Mouse (Mus musculus) heart, embryonic 15.5 days (tissue): Measurements from ENCODE around the gene Dap. TPM values are rescaled to one million over a fixed set of nuclear protein-coding genes. Genes with fewer than 3 reads are reported as not detected.

Experiments
- ATAC-seq: fragments of 200-750 bp; cut with Nextera tagmentation; replicated peaks from 2 replicates; pipeline ENCODE4 v1.8.0; 2017; ENCODE audit warnings: low read depth, moderate TSS enrichment; ENCODE audit not compliant: insufficient number of reproducible peaks, insufficient read depth, low FRiP score
- H3K27ac ChIP-seq: fragments of 300-500 bp; sonication (generic); 2 replicates; pipeline ENCODE4 v1.5.1; 2015; ENCODE audit warnings: mild to moderate bottlenecking, inconsistent platforms
- H3K27me3 ChIP-seq: fragments of 300-500 bp; sonication (generic); 2 replicates; pipeline ENCODE4 v1.6.1; 2015; ENCODE audit warnings: inconsistent platforms
- H3K36me3 ChIP-seq: fragments of 300-500 bp; sonication (generic); 2 replicates; pipeline ENCODE4 v1.6.1; 2015; ENCODE audit warnings: mild to moderate bottlenecking, inconsistent platforms
- H3K4me1 ChIP-seq: fragments of 300-500 bp; sonication (generic); replicated peaks from 2 replicates; pipeline ENCODE4 v1.6.1; 2015; ENCODE audit warnings: inconsistent platforms
- H3K4me2 ChIP-seq: fragments of 300-500 bp; sonication (generic); 2 replicates; pipeline ENCODE4 v1.6.1; 2015; ENCODE audit warnings: inconsistent platforms, mild to moderate bottlenecking, moderate library complexity
- H3K4me3 ChIP-seq: fragments of 300-500 bp; sonication (generic); 2 replicates; pipeline ENCODE4 v1.5.1; 2015; ENCODE audit warnings: mild to moderate bottlenecking, inconsistent platforms
- H3K9ac ChIP-seq: fragments of 300-500 bp; sonication (generic); 2 replicates; pipeline ENCODE4 v1.6.1; 2015; ENCODE audit warnings: mild to moderate bottlenecking, inconsistent platforms
- H3K9me3 ChIP-seq: fragments of 300-500 bp; sonication (generic); replicated peaks from 2 replicates; pipeline ENCODE4 v1.6.1; 2016; ENCODE audit warnings: inconsistent platforms
- WGBS: fragments of 180-500 bp; shearing (Covaris S2); methylation state at CpG from one replicate; pipeline ENCODE4 v1.1.7; 2015; ENCODE audit warnings: mixed read lengths; 5-methylcytosine and 5-hydroxymethylcytosine counted together
- polyA plus RNA-seq: library from polyadenylated mRNA; unstranded; fragments of >200 nt; fragmentation: Nextera tagmentation; extraction: Ambion mirVana; gene quantifications from 2 replicates; pipeline ENCODE4 v1.2.1, GENCODE M21; 2015

Gene Dap
- polyA plus RNA-seq, 1 experiment from 2014 or later, result 52.8 TPM

- H3K9ac ChIP-seq, result no peak overlapping the region
- H3K4me2 ChIP-seq, result no peak overlapping the region
- H3K27me3 ChIP-seq, result no peaks in the 10 kb centered on the region
- H3K4me3 ChIP-seq, result no peak overlapping the region
- H3K27ac ChIP-seq, result no peak overlapping the region
- H3K36me3 ChIP-seq, result no peaks in the 10 kb centered on the region
- H3K4me1 ChIP-seq, result peaks cover 33% of the 10 kb centered on the region
- H3K9me3 ChIP-seq, result no peaks in the 10 kb centered on the region
- no peak for ATAC-seq
- WGBS, result 47% methylated on average over 16 of the region's 16 CpGs
Measured at GRCm38 (mm10) chr15:31252590-31253311, 28.6 kb downstream of the Dap start.

- 69% methylated on average over 8 of the region's 8 CpGs for WGBS
- no peaks in the 10 kb centered on the region for H3K9me3 ChIP-seq
- H3K4me3 ChIP-seq, result no peak overlapping the region
- no peak overlapping the region for H3K4me2 ChIP-seq
- no peak for ATAC-seq
- no peaks in the 10 kb centered on the region for H3K36me3 ChIP-seq
- H3K27ac ChIP-seq, result no peak overlapping the region
- H3K4me1 ChIP-seq, result peaks cover 36% of the 10 kb centered on the region
- no peak overlapping the region for H3K9ac ChIP-seq
- H3K27me3 ChIP-seq, result no peaks in the 10 kb centered on the region
Measured at GRCm38 (mm10) chr15:31253380-31253779, 29.3 kb downstream of the Dap start.

- Histone ChIP-seq H3K36me3 (no peaks in the 10 kb centered on the region), H3K9me3 (no peaks in the 10 kb centered on the region), H3K27ac (no peak overlapping the region), H3K4me2 (no peak overlapping the region), H3K27me3 (no peaks in the 10 kb centered on the region), H3K4me3 (no peak overlapping the region), H3K9ac (no peak overlapping the region), H3K4me1 (peaks cover 34% of the 10 kb centered on the region)
- WGBS, result 85% methylated on average over 4 of the region's 4 CpGs
- ATAC-seq, result no peak
Measured at GRCm38 (mm10) chr15:31253963-31254362, 29.8 kb downstream of the Dap start.

- Histone ChIP-seq H3K4me1 (peaks cover 34% of the 10 kb centered on the region), H3K9ac (no peak overlapping the region), H3K4me2 (no peak overlapping the region), H3K4me3 (no peak overlapping the region), H3K36me3 (no peaks in the 10 kb centered on the region), H3K27ac (no peak overlapping the region), H3K9me3 (no peaks in the 10 kb centered on the region), H3K27me3 (no peaks in the 10 kb centered on the region)
- 82% methylated on average over 9 of the region's 9 CpGs for WGBS
- ATAC-seq, result no peak
Measured at GRCm38 (mm10) chr15:31254939-31255535, 30.9 kb downstream of the Dap start.

GRCm38 (mm10) chr15:31255762-31256161, 31.6 kb downstream of the Dap start:
- H3K9ac ChIP-seq, result no peak overlapping the region
- no peak overlapping the region for H3K4me3 ChIP-seq
- no peak overlapping the region for H3K4me2 ChIP-seq
- WGBS, result 54% methylated on average over 6 of the region's 6 CpGs
- 0 out of 2 replicates have a peak overlapping the region, but pooled peaks have one; percentile 3 for H3K27ac ChIP-seq
- H3K9me3 ChIP-seq, result no peaks in the 10 kb centered on the region
- no peaks in the 10 kb centered on the region for H3K27me3 ChIP-seq
- ATAC-seq, result peak; percentile 66; the same call in 1 of the 2 replicates
- peaks cover 30% of the 10 kb centered on the region for H3K4me1 ChIP-seq
- H3K36me3 ChIP-seq, result no peaks in the 10 kb centered on the region

- Histone ChIP-seq H3K4me2 (no peak overlapping the region), H3K9ac (no peak overlapping the region), H3K9me3 (no peaks in the 10 kb centered on the region), H3K4me3 (no peak overlapping the region), H3K4me1 (peaks cover 25% of the 10 kb centered on the region), H3K36me3 (no peaks in the 10 kb centered on the region), H3K27me3 (no peaks in the 10 kb centered on the region), H3K27ac (no peak overlapping the region)
- 76% methylated on average over 1 of the region's 1 CpGs for WGBS
- ATAC-seq, result no peak
Measured at GRCm38 (mm10) chr15:31257329-31257728, 33.2 kb downstream of the Dap start.

- Histone ChIP-seq H3K36me3 (no peaks in the 10 kb centered on the region), H3K4me3 (no peak overlapping the region), H3K9ac (no peak overlapping the region), H3K9me3 (no peaks in the 10 kb centered on the region), H3K4me1 (peaks cover 17% of the 10 kb centered on the region), H3K4me2 (no peak overlapping the region), H3K27ac (no peak overlapping the region), H3K27me3 (no peaks in the 10 kb centered on the region)
- 67% methylated on average over 21 of the region's 21 CpGs for WGBS
- ATAC-seq, result no peak
Measured at GRCm38 (mm10) chr15:31258029-31258692, 34.0 kb downstream of the Dap start.

- no peak for ATAC-seq
- Histone ChIP-seq H3K27me3 (no peaks in the 10 kb centered on the region), H3K4me2 (no peak overlapping the region), H3K9me3 (no peaks in the 10 kb centered on the region), H3K36me3 (no peaks in the 10 kb centered on the region), H3K4me1 (0 out of 2 replicates have a peak, but pooled peaks cover 16% of the 10 kb centered on the region), H3K9ac (no peak overlapping the region), H3K27ac (no peak overlapping the region), H3K4me3 (no peak overlapping the region)
- 72% methylated on average over 18 of the region's 18 CpGs for WGBS
Measured at GRCm38 (mm10) chr15:31258693-31259439, 34.8 kb downstream of the Dap start.

GRCm38 (mm10) chr15:31261094-31261493, 37.0 kb downstream of the Dap start:
- WGBS, result 77% methylated on average over 10 of the region's 10 CpGs
- no peaks in the 10 kb centered on the region for H3K9me3 ChIP-seq
- H3K4me1 ChIP-seq, result 0 out of 2 replicates have a peak, but pooled peaks cover 13% of the 10 kb centered on the region
- H3K9ac ChIP-seq, result no peak overlapping the region
- no peak overlapping the region for H3K4me3 ChIP-seq
- ATAC-seq, result no peak
- H3K4me2 ChIP-seq, result no peak overlapping the region
- no peaks in the 10 kb centered on the region for H3K36me3 ChIP-seq
- H3K27ac ChIP-seq, result no peak overlapping the region
- no peaks in the 10 kb centered on the region for H3K27me3 ChIP-seq

- H3K36me3 ChIP-seq, result no peaks in the 10 kb centered on the region
- H3K4me3 ChIP-seq, result no peak overlapping the region
- no peaks in the 10 kb centered on the region for H3K9me3 ChIP-seq
- no peak overlapping the region for H3K4me2 ChIP-seq
- no peak overlapping the region for H3K27ac ChIP-seq
- H3K4me1 ChIP-seq, result 0 out of 2 replicates have a peak, but pooled peaks cover 5% of the 10 kb centered on the region
- no peak for ATAC-seq
- H3K9ac ChIP-seq, result no peak overlapping the region
- 71% methylated on average over 9 of the region's 9 CpGs for WGBS
- H3K27me3 ChIP-seq, result no peaks in the 10 kb centered on the region
Measured at GRCm38 (mm10) chr15:31262361-31262760, 38.2 kb downstream of the Dap start.

GRCm38 (mm10) chr15:31264827-31265226, 40.7 kb downstream of the Dap start:
- Histone ChIP-seq H3K27ac (no peak overlapping the region), H3K9ac (no peak overlapping the region), H3K27me3 (no peaks in the 10 kb centered on the region), H3K4me3 (no peak overlapping the region), H3K9me3 (no peaks in the 10 kb centered on the region), H3K4me1 (no peaks in the 10 kb centered on the region), H3K4me2 (no peak overlapping the region), H3K36me3 (no peaks in the 10 kb centered on the region)
- ATAC-seq, result 0 out of 2 replicates have a peak, but pooled peaks have one; percentile 51
- 34% methylated on average over 6 of the region's 6 CpGs for WGBS
